Mouse (Mus musculus): Measurements from ENCODE around the gene Coa4.

GRCm38 (mm10) chr7:100549796-100550195 lies 12.9 kb downstream of the Coa4 start:
- no peak for TF ChIP-seq POLR2A (IDR thresholded peaks at IDR 0.05; ENCODE audit: borderline replicate concordance, low read depth, low read length)
- TF ChIP-seq CTCF (IDR thresholded peaks at IDR 0.05; ENCODE audit: low read depth, low read length), result no peak
